Mouse (Mus musculus): ENCODE measurements around the gene Rae1.

Rae1 gene

DNA sequence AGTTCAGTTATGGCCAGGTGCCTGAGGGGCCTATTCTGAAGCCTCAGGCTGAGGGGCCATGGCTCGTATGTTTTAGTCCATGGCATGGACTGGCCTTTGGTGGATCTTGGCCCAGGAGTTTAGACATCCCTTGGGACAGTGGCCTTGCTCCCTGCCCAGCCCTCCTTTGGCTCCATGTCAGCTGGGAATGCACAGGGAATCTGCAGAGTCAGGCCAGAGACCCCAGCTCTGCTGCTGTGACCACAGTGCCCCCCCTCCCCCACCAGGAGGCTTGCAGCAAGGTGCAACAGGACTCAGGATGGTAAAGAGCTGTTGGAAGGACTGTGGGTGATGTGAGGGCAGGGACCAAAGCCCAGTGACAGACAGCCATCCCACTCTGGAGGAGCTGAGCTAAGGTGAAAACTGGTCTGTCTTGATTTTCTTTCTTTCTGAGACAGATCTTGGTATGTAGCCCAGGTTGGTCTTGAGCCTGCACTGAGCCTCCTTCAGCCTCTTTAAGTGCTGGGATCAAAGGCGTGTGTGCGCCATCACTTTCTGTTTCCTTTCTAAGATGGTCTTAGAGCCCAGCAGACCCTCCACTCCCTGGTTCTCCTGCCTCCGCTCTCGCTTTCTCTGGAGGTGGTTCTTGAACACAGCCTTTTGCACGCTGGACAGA, 27.4 kb downstream of the Rae1 start:
- no peak for DNase-seq (ENCODE audit: low spot score)

DNA sequence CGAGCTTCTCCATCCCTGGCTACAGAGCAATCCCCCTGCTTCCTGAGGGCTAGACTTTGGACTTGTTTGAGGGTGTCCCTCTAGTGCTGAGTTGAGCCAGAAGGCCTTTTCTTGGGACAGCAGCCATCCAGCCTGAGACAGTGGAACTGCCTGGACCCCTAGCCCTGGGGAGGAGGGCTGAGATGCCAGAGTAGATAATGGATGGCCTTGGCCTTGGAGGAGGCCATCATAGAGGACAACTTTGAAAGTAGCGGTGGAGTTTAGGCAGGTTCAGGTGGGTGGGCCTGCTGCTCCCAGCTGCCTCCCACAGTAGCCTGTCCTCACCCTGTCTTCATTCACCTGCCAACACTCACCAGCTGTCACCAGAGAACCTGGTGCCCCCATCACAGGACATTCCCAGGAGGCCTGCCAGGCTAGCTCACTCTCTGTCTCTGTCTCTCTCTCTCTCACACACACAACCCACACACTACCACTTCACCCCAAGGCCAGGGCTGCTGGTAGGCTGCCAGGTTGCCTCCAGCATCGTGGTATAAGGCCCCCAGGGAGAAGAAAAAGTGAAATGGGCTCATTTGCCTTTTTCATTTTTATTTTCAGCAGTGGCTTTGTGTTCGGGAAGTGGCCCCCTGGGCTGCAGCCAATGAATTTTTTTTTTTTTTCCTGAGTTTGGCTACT, 28.0 kb downstream of the Rae1 start:
- DNase-seq (ENCODE audit: low spot score), result no peak

DNA sequence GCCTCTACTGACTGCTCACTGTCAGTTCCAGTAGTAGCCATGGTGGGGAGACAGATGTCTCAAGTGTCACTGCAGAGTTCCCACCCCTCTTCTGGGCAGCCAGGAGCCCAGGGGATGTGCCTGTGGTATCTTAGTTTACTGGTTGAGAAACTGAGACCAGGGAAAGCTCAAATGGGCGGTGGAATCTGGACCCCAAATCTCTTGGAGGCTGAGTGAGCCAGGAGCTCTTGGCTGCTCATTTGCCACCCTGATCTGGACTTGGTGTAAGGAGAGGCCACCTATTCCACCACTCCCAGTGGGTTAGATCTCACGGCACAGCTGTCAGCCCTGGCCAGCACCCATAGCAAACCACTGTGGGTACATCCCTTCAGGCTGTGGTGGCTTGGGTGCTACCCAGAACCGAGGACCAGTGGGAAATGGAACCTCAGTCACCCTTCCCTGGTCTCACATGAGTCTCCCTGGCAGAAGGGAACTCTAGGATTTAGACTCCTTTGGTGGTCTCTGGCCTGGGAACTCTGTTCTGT, 28.7 kb downstream of the Rae1 start:
- DNase-seq (ENCODE audit: low spot score), result no peak

DNA sequence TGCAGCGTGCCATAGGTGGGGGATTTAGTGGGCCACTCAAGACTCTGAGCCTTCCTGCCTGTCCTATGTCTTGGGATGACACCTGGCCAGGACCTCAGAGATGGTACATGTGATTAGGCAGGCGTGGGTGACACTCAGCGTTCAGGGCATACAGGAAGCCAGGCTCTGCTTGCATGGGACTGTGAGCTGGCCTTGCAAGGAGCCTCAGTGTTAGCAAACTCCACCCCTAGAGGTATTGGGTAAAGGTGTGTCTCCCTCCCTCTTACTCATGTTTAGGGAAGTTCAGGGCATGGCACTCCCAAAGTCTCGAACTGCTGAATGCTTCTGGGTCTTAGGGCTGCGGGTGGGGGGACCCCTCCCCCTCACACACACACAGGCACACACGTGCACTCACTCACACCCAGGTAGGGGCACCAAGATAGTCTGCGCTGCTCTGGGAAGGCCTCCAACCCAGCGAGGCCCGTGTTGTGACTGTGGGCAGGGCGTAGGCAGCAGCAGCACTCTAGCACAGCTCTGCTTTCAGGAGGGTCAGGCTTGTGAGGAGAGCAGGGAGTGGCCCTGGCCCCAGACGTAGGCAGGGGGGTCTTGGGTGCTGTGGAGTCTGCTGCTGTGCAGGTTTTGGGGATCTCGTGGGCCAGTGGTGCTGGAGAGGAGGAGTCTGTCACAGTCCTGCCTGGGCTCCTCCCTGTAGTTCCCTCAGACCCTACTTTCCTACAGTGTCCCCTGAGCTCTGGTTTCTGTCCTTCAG, 30.8 kb downstream of the Rae1 start:
- DNase-seq (ENCODE audit: low spot score), result no peak

DNA sequence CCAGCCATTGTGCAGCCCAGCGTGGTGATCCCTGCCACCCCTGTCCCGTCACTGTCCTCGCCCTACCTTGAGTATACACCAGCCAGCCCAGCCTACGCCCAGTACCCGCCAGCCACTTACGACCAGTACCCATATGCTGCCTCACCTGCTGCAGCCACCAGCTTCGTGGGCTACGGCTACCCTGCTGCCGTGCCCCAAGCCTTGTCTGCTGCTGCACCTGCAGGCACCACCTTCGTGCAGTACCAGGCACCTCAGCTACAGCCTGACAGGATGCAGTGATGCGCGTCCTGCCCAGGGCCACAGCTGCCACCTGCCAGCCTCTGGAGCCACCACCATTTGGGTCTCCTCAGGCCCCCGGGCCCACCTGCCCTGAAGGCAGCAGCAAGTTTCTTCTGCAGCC, 33.6 kb downstream of the Rae1 start:
- DNase-seq (ENCODE audit: low spot score), result no peak

DNA sequence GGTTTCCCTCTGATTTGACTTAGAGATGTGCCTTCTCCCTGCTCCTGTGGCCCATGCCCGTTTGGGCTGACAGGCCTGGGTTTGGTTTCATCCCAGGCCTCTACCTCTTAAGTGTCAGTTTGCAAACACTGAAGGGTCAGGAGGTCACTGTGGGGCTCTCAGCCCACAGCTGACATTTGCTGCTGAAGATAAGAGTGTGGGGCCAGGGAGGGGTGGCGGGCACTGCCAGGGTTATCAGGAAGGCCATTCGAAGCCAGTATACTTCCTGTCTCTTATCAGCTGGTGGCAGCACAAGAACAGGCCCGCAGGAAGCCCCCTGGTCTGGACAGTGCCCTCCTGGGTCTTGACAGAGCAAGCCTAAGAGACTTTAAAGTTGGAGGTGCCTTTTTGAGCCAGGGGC, 35.1 kb downstream of the Rae1 start:
- no peak for DNase-seq (ENCODE audit: low spot score)

DNA sequence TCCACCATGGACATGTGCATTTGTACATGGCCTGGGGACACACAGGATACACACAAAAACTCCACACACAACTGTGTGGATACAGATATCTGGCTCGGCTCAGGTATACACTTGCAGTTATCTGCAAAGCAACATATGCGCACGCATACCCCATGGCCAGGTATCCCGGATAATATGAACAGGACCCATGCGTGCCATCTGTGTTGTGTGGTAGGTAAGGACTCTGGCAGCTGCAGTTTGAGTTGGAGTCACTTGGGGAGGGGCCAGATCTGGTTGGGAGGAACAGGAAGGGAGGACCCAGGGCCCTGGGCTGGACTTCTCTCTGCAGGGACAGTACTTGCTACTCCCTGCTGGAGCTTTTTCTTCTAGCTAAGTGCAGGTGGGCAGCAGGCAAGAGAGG, 35.7 kb downstream of the Rae1 start:
- no peak for DNase-seq (ENCODE audit: low spot score)

DNA sequence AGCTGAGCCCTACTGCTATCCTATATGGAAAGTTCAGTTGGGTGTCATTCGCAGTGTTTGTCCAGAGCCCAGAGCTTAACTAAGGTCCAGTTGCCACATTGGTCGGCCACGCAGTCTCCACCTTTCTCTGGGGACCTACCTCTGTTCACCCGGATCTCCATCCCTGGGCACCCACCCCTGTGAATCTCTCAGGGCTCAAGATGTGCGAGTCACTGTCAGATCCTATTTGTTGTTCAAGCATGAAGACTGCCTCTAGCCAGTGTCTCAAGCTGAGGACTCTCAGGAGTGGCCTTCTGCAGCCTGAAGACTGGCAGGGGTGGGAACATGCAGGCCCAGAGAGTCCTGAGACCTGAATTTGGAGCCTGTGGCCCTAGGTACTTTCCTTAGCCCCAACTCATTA, 36.1 kb downstream of the Rae1 start:
- no peak for DNase-seq (ENCODE audit: low spot score)

DNA sequence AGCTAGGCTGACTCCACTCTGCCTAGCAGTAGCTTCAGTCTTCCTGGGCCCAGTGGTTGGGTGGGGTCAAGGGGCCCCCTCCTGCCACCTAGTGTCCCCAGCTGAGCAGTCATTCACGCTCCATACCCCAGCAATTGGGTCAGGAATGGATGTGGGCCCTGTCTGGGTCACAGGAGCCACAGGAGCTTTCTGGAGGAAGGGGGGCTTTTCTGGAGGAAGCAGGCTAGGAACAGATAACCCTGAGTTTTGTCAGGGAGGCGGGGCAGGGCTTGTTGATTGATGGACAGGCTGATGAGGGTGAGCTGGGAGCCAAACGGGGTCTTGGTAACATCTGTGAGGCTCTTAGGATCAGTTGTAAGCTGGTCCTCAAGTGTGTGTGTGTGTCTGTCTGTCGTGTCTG, 36.7 kb downstream of the Rae1 start:
- no peak for DNase-seq (ENCODE audit: low spot score)

DNA sequence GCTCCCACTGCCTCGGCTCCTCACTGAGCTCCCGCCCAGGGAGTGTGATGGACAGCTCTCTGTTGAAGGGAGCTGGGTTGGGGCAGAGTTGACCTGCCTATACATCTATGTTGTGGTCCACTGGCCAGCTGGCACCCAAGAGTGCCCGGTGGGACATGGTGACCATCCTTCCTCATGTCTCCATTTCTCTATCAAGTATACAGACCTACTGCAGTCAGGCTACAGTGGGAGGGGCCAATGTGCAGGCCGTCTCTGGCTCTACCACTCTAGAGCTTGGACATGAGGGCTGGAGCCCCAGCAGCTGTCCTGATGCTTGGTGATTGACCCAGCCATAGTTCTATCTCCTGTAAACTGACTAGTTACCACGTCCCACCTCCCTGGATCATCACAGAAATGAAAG, 37.4 kb downstream of the Rae1 start:
- no peak for DNase-seq (ENCODE audit: low spot score)

DNA sequence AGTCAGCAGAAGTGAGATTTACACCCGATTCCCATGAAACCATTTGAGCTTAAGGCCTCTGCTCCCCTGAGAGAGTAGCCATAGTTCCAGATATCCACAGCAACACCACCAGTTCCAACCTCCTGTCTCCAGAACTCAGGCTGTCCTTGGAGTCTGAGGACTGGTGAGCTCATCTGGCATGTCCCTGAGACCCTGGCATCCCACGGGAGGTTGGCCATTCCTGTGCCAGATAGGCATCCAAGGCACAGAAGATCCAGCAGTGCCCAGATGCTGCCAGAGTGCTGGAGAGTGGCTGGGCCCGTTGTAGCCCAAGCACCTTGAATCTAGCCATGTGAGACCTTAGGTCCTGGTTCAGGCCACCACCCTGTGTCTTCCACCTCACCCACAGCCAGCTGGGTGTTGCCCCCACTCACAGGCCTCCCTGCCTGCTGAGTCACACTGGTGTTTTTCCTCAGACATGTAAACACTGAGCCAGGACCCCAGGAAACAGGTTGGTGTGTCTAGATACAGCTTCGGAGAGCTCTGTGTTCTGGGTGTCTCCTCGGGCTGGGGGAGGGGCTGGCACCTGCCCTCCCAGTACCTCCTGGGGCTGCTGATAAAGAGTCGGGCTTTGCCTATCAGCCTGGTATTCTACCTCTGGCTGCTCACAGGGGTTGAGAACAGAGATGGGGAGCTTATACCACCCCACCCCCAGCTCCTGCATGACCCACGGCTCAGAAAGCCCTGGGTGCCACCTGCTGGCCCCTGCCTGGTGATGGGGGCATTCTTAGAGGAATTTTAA, 38.1 kb downstream of the Rae1 start:
- no peak for DNase-seq (ENCODE audit: low spot score)

DNA sequence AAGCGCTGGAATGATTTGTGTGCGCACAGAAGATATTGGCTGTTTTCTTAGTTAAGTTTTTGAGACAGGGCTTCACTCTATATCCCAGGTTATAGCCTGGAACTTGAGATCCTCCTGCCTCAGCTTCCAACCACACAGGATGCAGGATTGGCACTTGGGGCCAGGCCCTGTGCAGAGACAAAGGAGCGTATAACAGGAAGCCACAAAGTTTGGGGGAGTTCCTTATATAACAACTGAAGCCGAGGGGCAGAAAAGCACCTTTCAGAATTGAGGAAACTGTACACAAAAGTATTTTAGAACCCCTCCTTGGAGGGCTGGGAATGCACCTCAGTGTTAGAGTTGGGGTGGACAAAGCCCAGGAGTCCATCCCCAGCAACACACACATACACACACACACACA, 39.1 kb downstream of the Rae1 start:
- no peak for DNase-seq (ENCODE audit: low spot score)

DNA sequence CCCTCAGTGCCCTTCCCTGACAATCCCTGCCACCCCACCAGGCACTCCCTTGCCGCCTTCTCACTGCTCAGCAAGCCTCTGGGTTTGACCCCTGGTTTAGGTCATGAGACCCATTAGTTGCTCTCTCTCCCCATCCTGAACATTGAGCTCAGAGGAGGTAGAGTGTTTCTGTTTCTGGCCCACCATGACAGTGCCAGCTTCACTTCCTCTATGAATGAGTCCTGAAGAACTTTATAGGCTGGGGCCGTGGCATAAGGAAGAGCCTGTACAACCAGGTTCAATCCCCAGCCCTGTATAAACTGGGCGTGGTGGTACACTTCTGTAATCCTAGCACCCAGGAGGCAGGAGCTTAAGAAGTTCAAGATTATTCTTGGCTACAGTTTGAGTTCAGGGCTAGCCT, 40.9 kb downstream of the Rae1 start:
- no peak for DNase-seq (ENCODE audit: low spot score)

DNA sequence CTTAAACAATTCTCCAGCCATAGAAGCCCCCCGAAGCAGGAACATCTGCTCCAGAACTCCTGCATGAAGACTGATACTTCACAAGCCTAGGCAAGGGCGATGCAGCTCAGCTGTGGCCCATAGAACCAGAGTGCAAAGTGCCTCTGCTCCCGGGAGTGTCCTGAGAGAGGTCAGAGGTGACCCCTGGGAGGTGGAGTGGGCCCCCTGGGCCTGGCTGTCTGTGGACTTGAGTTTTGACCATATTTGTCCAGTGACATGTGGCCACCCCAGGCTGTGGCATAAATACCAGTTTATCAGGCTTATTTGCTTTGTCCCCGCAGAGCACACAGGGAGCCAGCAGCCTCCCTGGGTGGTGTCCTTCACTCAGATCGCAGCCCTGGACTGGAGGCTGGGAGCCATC, 41.3 kb downstream of the Rae1 start:
- DNase-seq (ENCODE audit: low spot score), result no peak

DNA sequence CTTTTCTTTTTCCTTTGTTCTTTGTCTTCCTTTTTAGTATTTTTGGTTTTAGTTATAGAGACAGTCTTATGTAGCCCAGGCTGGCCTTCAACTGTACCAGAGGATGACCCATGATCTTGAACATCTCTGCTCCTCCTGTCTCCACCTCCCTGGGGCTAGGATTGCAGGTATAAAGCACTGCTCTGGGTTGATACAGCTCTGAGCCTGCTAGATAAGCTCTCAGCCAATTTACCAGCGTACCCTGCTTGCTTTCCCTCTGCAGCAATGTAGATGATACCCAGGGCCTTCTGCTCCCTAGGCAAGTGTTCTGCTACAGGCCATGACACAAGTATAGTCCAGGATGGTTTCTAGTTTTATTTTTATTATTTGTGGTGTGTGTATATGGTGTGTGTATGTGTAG, 42.0 kb downstream of the Rae1 start:
- DNase-seq (ENCODE audit: low spot score), result no peak

DNA sequence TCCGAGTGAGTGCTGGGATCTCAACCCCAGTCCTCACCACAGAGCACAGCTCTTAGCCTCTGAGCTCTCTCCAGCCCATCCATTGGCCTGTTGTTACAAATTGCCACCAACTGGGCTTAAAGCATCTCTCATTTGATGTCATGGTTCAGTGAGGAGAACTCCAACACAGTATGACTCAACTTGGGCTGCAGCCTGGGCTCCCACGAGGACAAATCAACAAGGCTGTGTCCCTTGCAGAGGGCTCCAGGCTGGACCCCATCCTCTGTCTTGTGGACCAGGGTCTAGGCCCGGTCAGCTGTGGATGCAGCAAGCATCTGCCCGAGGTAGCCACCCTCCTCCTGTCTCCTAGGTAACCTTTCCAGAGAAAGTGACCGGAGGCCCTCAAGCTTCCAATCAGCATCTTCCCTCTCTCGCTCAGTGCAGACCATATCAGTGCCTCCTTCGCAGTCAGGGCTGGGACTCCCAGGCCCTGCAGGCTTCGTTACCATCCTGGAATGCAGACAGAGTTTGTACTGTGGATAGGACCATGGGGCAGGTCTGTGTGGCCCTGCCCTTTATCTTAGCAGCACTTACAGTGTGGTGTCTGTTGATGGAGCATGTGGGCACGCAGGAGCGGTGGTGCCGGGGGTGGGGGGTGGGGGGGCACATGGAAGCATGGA, 42.7 kb downstream of the Rae1 start:
- no peak for DNase-seq (ENCODE audit: low spot score)

DNA sequence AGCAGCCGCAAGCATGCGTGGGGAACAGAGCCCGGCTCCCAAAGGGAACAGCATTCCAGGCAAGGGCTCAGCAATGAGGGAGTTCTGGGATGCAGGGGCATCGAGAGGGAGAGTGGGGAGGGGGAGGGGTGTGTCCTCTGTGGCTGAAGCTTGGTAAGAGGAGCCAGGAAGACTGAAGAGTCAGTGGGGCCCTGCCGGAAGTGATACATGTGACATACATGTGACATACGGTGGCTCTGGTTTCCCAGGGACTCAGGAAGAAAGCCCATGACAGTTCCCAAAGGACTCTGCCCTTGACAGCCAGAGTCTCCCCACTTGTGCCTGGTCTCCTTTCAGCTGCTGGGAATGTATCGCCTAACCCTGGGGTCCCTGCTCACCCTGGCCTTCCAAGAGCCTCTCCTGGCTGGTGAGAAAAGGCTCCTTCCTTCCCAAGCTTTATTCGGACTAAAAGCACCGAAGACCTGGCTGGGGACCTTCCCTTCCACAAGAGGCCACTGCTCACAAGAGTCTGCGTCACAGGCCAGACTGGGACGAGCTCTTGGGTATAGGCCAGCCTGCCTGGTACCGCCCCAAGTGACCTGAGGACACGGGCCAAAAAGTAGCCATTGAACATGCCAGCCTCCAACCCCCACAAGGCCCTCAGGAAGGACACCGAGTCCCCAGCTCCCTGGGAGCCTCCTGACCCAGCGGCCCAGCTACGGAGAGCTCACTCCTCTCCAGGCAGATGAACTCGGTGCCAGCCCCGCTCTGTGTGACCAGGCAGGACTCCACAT, 44.5 kb downstream of the Rae1 start:
- DNase-seq (ENCODE audit: low spot score), result no peak

DNA sequence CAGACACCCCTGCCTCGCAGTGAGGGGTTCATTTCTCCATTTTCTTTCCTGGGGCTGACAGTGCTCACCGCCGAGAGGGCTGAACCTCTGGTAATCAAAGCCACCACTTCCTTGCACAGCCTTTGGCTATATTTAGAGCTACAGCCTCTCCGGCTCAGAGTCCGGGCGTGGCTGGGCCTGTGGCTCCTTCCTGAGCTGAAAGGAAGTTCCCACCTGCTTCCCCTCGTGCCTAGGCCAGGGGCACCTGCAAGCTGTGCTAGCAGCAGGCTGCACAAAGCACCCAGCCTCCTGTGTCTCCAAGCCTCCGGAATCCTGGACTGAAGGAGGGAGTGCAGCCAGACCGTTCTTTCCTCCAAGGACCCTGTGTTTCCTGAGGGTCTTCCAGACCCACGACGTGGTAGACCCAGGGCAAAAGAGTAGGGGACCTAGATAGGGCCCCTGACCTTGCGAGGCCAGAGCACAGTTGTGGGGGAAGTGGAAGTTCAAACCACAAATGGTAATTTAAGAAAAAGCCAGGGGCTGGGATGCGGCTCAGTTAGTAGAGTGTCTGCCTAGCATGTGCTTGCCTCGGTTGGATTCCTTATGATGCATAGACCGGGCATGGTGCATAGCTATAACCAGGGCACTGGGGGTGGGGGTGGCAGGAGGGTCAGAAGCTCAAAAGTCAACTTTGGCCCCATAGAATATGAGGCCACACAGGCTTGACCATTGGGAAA, 46.8 kb downstream of the Rae1 start:
- no peak for DNase-seq (ENCODE audit: low spot score)

DNA sequence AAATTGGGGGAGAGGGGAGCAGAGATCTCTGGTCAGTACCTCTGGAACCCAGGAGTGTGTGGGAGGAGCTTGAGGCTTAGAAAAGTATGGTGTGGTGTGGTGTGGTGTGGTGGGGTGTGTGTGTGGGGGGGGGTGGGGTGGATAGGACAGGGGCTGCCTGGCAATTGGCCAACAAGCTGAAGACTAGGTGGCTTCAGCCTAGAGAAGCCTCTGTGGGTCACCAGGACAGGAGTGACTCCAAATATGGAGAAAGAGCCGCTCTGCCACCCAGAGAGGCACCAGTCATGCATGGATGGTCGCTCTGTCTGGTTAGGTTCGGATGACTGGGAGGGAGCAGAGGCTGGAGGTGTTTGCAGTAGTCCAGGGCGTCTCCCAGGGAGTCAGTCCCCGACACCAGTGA, 47.6 kb downstream of the Rae1 start:
- no peak for DNase-seq (ENCODE audit: low spot score)

DNA sequence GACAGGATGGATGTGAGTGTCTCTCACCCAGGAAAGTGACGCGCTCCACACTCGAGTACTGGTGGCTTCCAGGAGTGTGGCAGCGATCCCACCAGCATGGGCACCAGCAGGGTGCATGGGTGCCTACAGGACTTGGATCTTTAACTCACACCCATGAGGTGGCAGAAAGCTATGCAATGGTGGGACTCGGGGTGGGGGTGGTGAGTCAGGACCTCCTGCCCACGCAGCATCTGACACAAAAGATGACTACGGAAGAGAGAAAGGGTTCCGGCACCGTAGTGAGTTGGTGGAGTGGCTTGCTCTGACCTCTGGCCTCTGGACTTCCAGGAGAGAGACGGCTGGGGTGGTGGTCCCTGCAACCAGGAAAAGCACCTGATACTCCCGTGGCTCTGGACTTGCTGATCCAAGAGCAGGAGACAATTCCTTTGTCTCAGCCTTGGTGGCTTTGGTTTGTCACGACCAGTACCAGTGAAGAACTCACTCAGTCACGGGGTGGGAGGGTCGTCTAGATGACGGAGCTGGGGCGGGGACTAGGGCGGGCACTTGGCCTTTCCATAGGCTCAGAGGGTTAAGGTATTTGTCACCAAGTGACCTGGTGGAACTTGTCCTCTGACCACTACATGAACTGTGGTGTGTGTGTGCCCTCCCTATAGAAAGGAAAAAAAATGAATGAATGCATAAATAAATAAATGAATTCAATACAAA, 48.3 kb downstream of the Rae1 start:
- DNase-seq (ENCODE audit: low spot score), result no peak
